Comparison of ENCODE assay signal across 8 mouse cellular contexts in the genomic region with DNA sequence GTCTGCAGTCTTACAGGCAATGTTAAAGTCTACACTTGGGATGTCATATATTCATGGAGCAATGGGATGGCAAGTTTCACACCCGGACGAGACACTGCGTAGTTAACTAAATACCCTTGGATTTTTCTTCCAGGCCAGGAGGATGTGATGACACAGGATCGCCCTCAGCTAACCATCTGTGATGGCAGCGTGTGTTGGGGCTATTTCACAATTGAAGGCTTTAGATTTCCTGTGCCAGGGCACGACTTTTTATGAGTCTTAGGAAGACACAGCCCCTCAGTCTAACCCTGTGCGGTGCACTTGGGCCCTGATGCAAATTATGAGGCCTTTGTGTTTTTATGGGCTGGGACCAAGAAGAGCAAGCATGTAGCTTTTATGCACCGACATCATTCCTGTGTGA.
DNase-seq lines count a peak whose midpoint lies in the region; ATAC-seq lines count a peak whose summit lies in the region.

No protein-coding gene starts in this region.

- peak overlapping the region; percentile 99 for H3K4me2 ChIP-seq in kidney, embryonic 15.5 days
- peak overlapping the region; percentile 96 for H3K4me2 ChIP-seq in hindbrain, embryonic 12.5 days (replicated peaks)
- H3K4me2 ChIP-seq in midbrain, embryonic 15.5 days: peak overlapping the region; percentile 99

- H3K9ac ChIP-seq in kidney, embryonic 15.5 days: no peak overlapping the region
- no peak overlapping the region for H3K9ac ChIP-seq in hindbrain, embryonic 12.5 days
- peak overlapping the region; percentile 9; the same call in 1 of the 2 replicates for H3K9ac ChIP-seq in midbrain, embryonic 15.5 days

- no peak overlapping the region for H3K27ac ChIP-seq in kidney, embryonic 15.5 days
- no peak overlapping the region for H3K27ac ChIP-seq in hindbrain, embryonic 12.5 days
- H3K27ac ChIP-seq in midbrain, embryonic 15.5 days: no peak overlapping the region

- peaks cover 16% of the 10 kb centered on the region for H3K4me1 ChIP-seq in kidney, embryonic 15.5 days
- peaks cover 9% of the 10 kb centered on the region for H3K4me1 ChIP-seq in hindbrain, embryonic 12.5 days
- H3K4me1 ChIP-seq in midbrain, embryonic 15.5 days: peaks cover 24% of the 10 kb centered on the region

- H3K4me3 ChIP-seq in kidney, embryonic 15.5 days (replicated peaks): peak overlapping the region; percentile 61; the same call in 1 of the 2 replicates
- H3K4me3 ChIP-seq in hindbrain, embryonic 12.5 days: peak overlapping the region; percentile 63; the same call in 1 of the 2 replicates
- peak overlapping the region; percentile 60 for H3K4me3 ChIP-seq in midbrain, embryonic 15.5 days

- no peak for DNase-seq in kidney, postnatal 25 days
- DNase-seq in cerebellum, postnatal 25 days: peak; percentile 61 to 72
- DNase-seq in c-Kit-positive CD71-positive TER-119-positive erythroid progenitor cells, embryonic 14.5 days (ENCODE audit: low spot score): no peak
- no peak for DNase-seq in embryo, embryonic 10.5 days (ENCODE audit: low spot score)
- no peak for DNase-seq in T-cell, adult 2 months (ENCODE audit: low spot score)

- H3K36me3 ChIP-seq in kidney, embryonic 15.5 days: no peaks in the 10 kb centered on the region
- H3K36me3 ChIP-seq in hindbrain, embryonic 12.5 days: no peaks in the 10 kb centered on the region
- no peaks in the 10 kb centered on the region for H3K36me3 ChIP-seq in midbrain, embryonic 15.5 days (replicated peaks)

- ATAC-seq in kidney, embryonic 15.5 days (replicated peaks; ENCODE audit: low FRiP score): no peak
- ATAC-seq in hindbrain, embryonic 12.5 days (ENCODE audit: low FRiP score): 0 out of 2 replicates have a peak, but pooled peaks have one; percentile 7
- ATAC-seq in midbrain, embryonic 15.5 days (replicated peaks): no peak

- 70% methylated on average over 8 of the region's 8 CpGs for WGBS in kidney, embryonic 15.5 days
- 63% methylated on average over 8 of the region's 8 CpGs for WGBS in hindbrain, embryonic 12.5 days
- WGBS in midbrain, embryonic 15.5 days: 61% methylated on average over 8 of the region's 8 CpGs

- H3K9me3 ChIP-seq in kidney, embryonic 15.5 days (replicated peaks): no peaks in the 10 kb centered on the region
- H3K9me3 ChIP-seq in hindbrain, embryonic 12.5 days (replicated peaks): no peaks in the 10 kb centered on the region
- no peaks in the 10 kb centered on the region for H3K9me3 ChIP-seq in midbrain, embryonic 15.5 days

- peaks cover 55% of the 10 kb centered on the region for H3K27me3 ChIP-seq in kidney, embryonic 15.5 days
- H3K27me3 ChIP-seq in hindbrain, embryonic 12.5 days: peaks cover 25% of the 10 kb centered on the region
- H3K27me3 ChIP-seq in midbrain, embryonic 15.5 days (replicated peaks): no peaks in the 10 kb centered on the region

Comparison
In these comparisons a context has a peak if more than half of its experiments do, and no peak if none do; other contexts are left out.
1. DNase-seq: peak in cerebellum, postnatal 25 days (2 of 2); none in kidney, postnatal 25 days (0 of 2), c-Kit-positive CD71-positive TER-119-positive erythroid progenitor cells, embryonic 14.5 days (single experiment), embryo, embryonic 10.5 days (single experiment) and T-cell, adult 2 months (single experiment).
2. Peak in every context shown above with its lines, with median percentiles within 50 percentile points of each other: H3K4me2 ChIP-seq and H3K4me3 ChIP-seq.